Comparison of ENCODE assay signal across 27 mouse cellular contexts in the genomic region with DNA sequence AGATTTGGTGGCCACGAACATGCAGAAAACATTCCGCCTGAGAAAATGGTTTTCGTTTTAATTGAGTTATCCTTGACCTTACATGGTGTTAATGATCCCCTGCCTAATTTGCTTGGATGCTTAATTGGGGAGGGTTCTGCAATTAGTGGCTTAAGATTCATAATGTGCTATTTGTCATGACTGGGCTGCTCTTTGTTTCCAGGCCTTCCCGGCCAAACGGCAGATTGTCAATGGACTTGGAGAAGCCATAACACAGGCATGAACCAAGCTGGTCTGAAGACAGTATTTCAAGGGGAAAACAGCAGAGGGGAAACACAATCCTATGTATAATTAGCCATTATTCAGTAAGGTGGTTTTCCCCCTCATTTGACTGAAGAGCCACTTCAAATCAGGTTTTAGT.
"Had no signal": no experiment of that assay in that cellular context is flagged by ENCODE, and none has a peak within 500 bp of the region (broad histone marks: within the 10 kb centered on the region; RNA-seq: fewer than 3 reads in every experiment).

No protein-coding gene starts in this region.

- H3K4me1 ChIP-seq: liver, embryonic 12.5 days; liver, embryonic 15.5 days; lung, embryonic 15.5 days; megakaryocyte, embryonic 14.5 days; midbrain, embryonic 10.5 days had no signal

- H3K9me3 ChIP-seq: kidney, embryonic 15.5 days; limb, embryonic 10.5 days; liver, embryonic 15.5 days; lung, embryonic 15.5 days had no signal

- H3K27me3 ChIP-seq: kidney, embryonic 15.5 days; limb, embryonic 13.5 days; liver, embryonic 12.5 days; liver, embryonic 15.5 days; lung, embryonic 15.5 days; megakaryocyte, embryonic 14.5 days; midbrain, embryonic 13.5 days; neural tube, embryonic 13.5 days had no signal

- H3K27ac ChIP-seq: kidney, embryonic 15.5 days; layer of hippocampus, adult 2 months; limb, embryonic 10.5 days; limb, embryonic 13.5 days; liver, embryonic 12.5 days; liver, embryonic 15.5 days; lung, embryonic 15.5 days; midbrain, embryonic 10.5 days; midbrain, embryonic 13.5 days; neural tube, embryonic 13.5 days; stomach, postnatal 0 days had no signal

- H3K4me2 ChIP-seq: kidney, embryonic 15.5 days; limb, embryonic 13.5 days; liver, embryonic 12.5 days; liver, embryonic 15.5 days; lung, embryonic 15.5 days; midbrain, embryonic 13.5 days; neural tube, embryonic 13.5 days had no signal

- ATAC-seq: liver, embryonic 12.5 days; midbrain, embryonic 13.5 days; midbrain, embryonic 16.5 days had no signal

- DNase-seq: kidney, postnatal 14 days; kidney, postnatal 4 days; layer of hippocampus, adult 9-11 months; liver; lung, adult 18-20 months; lung, postnatal 10 days; lung, postnatal 36 days; right cerebral cortex, adult 18-20 months; right cerebral cortex, postnatal 14 days; right cerebral cortex, postnatal 4 days; thymus, adult 2 months; thymus, postnatal 14 days; thymus, postnatal 4 days had no signal

- H3K4me3 ChIP-seq: kidney, embryonic 15.5 days; layer of hippocampus, adult 2 months; limb, embryonic 10.5 days; limb, embryonic 13.5 days; liver, embryonic 12.5 days; liver, embryonic 15.5 days; lung, embryonic 15.5 days; megakaryocyte, embryonic 14.5 days; midbrain, embryonic 10.5 days; midbrain, embryonic 13.5 days; myocyte; neural tube, embryonic 13.5 days had no signal

- H3K36me3 ChIP-seq: lung, embryonic 15.5 days had no signal

- H3K9ac ChIP-seq: kidney, embryonic 15.5 days; limb, embryonic 13.5 days; liver, embryonic 12.5 days; liver, embryonic 15.5 days; lung, embryonic 15.5 days; midbrain, embryonic 13.5 days; neural tube, embryonic 13.5 days had no signal
